Mouse (Mus musculus) heart, embryonic 12.5 days (tissue): ENCODE measurements around the gene Kdm2b. TPM values are rescaled to one million over a fixed set of nuclear protein-coding genes. Genes with fewer than 3 reads are reported as not detected.

Experiments
- ATAC-seq: fragments of 200-750 bp; cut with Nextera tagmentation; 2 replicates; pipeline ENCODE4 v1.8.0; 2017; ENCODE audit warnings: moderate TSS enrichment, moderate library complexity; ENCODE audit not compliant: insufficient number of reproducible peaks, low FRiP score
- H3K27ac ChIP-seq: fragments of 300-500 bp; sonication (generic); 2 replicates; pipeline ENCODE4 v1.5.1; 2016; ENCODE audit warnings: mild to moderate bottlenecking, moderate library complexity; ENCODE audit not compliant: poor library complexity, severe bottlenecking
- H3K27me3 ChIP-seq: fragments of 300-500 bp; sonication (generic); replicated peaks from 2 replicates; pipeline ENCODE4 v1.6.1; 2016; ENCODE audit warnings: mild to moderate bottlenecking, moderate library complexity
- H3K36me3 ChIP-seq: fragments of 300-500 bp; sonication (generic); 2 replicates; pipeline ENCODE4 v1.6.1; 2016; ENCODE audit warnings: mild to moderate bottlenecking, moderate library complexity
- H3K4me1 ChIP-seq: fragments of 300-500 bp; sonication (generic); replicated peaks from 2 replicates; pipeline ENCODE4 v1.6.1; 2016; ENCODE audit warnings: mild to moderate bottlenecking
- H3K4me2 ChIP-seq: fragments of 300-500 bp; sonication (generic); 2 replicates; pipeline ENCODE4 v1.6.1; 2016; ENCODE audit warnings: mild to moderate bottlenecking, moderate library complexity
- H3K4me3 ChIP-seq: fragments of 300-500 bp; sonication (generic); 2 replicates; pipeline ENCODE4 v1.5.1; 2016; ENCODE audit warnings: mild to moderate bottlenecking
- H3K9ac ChIP-seq: fragments of 300-500 bp; sonication (generic); 2 replicates; pipeline ENCODE4 v1.6.1; 2016; ENCODE audit warnings: mild to moderate bottlenecking, moderate library complexity
- H3K9me3 ChIP-seq: fragments of 300-500 bp; sonication (generic); replicated peaks from 2 replicates; pipeline ENCODE4 v1.6.1; 2016; ENCODE audit warnings: mild to moderate bottlenecking, moderate library complexity
- WGBS: fragments of 180-500 bp; shearing (Covaris S2); methylation state at CpG from one replicate; pipeline ENCODE4 v1.1.7; 2016; 5-methylcytosine and 5-hydroxymethylcytosine counted together
- polyA plus RNA-seq: library from polyadenylated mRNA; unstranded; fragments of >200 nt; fragmentation: Nextera tagmentation; extraction: Ambion mirVana; gene quantifications from 2 replicates; pipeline ENCODE4 v1.2.1, GENCODE M21; 2016

Kdm2b gene
- polyA plus RNA-seq, 1 experiment from 2014 or later = 39.8 TPM

DNA sequence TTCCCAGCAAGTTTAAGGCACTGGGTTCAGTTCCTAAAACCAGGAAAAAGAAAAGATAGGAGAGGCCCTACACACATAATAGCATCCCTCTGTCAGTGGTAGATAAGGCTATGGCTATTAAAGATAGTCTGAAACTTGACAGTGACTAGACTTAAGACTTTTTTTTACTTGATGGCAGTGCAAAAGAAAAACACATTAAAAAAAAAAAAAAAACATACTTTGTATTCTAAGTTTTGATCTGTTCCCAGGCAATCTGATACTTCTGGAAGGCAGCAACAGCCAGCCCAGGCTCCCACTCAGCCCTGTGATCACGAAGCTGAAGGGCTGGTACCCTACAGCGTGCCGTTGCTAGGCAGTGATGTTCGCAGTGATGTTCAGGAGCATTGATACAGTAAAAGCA lies 18.2 kb downstream of the Kdm2b start:
- Histone ChIP-seq H3K36me3 (peaks cover 4% of the 10 kb centered on the region; the same call in 1 of the 2 replicates), H3K27ac (no peak overlapping the region), H3K9ac (no peak overlapping the region), H3K9me3 (no peaks in the 10 kb centered on the region), H3K27me3 (no peaks in the 10 kb centered on the region), H3K4me2 (no peak overlapping the region), H3K4me3 (no peak overlapping the region), H3K4me1 (no peaks in the 10 kb centered on the region)
- ATAC-seq = no peak
- whole genome bisulfite sequencing = 82% methylated on average over 4 of the region's 4 CpGs

DNA sequence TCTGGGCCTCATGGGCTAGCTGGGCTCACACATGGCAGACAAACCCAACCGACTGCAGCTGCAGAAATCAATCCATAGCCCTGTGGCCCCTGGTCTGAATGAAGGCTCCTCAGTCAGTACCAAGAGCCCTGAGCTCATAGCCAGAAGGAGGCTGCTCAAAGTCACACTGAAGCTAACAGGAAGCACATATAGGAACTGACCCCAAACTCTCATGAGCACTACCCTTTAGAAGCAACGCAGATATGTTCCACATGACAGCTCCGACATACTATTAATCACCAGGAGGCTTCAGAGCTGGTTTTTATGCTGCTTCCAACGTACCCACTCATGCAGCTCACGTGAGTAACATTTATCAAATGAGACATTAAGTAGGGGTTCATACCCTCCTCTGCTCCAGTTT lies 19.6 kb downstream of the Kdm2b start:
- Histone ChIP-seq H3K4me3 (no peak overlapping the region), H3K27ac (no peak overlapping the region), H3K27me3 (no peaks in the 10 kb centered on the region), H3K9ac (no peak overlapping the region), H3K36me3 (no peaks in the 10 kb centered on the region), H3K4me1 (no peaks in the 10 kb centered on the region), H3K4me2 (no peak overlapping the region), H3K9me3 (no peaks in the 10 kb centered on the region)
- ATAC-seq = no peak
- 74% methylated on average over 5 of the region's 5 CpGs for WGBS

DNA sequence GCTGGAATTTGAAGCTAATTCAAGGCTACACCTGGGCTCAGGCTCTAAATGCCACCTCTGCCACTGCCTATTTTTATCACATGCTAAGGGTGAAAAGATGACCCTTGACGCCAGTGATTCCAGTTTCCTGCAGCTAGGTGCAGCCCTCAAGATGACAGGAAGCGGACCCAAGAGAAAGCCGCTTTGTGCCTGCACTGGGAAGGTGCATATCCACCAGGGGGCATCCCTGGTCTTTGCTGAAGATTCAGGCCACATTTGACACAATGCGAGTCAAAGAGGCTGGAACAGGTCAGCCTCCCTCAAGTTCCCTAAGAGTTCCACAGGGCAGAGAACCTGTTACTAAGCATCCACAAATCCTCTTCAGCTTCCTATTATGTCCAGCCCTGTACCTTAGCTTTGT lies 21.3 kb downstream of the Kdm2b start:
- no peak overlapping the region for H3K4me3 ChIP-seq
- H3K27ac ChIP-seq = no peak overlapping the region
- H3K36me3 ChIP-seq = no peaks in the 10 kb centered on the region
- H3K4me2 ChIP-seq = no peak overlapping the region
- H3K9ac ChIP-seq = no peak overlapping the region
- H3K9me3 ChIP-seq = no peaks in the 10 kb centered on the region
- no peaks in the 10 kb centered on the region for H3K4me1 ChIP-seq
- no peaks in the 10 kb centered on the region for H3K27me3 ChIP-seq
- WGBS = 26% methylated on average over 4 of the region's 4 CpGs
- 0 out of 2 replicates have a peak, but pooled peaks have one; percentile 51 for ATAC-seq

DNA sequence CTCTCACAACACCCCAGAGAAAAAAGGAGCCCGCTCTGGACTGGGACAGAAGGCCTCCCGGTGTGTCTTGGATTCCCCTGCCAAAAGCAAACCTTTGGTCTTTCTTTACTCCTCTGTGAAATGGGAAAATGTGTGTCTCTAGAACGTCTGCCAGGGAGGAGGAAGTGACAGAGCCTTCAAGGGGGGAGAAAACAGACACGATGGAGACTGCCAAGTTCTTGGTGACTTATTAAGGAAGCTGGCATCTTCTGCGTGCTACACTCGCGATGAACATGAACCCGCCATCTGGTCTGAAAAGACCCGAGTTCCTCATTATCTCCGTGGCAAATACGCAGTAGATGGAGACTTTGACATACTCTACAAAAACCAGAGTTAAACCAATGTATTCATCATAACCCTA lies 24.2 kb downstream of the Kdm2b start:
- Histone ChIP-seq H3K9ac (no peak overlapping the region), H3K4me2 (no peak overlapping the region), H3K4me1 (peaks cover 2% of the 10 kb centered on the region; the same call in 1 of the 2 replicates), H3K36me3 (peaks cover 7% of the 10 kb centered on the region; the same call in 1 of the 2 replicates), H3K27me3 (no peaks in the 10 kb centered on the region), H3K9me3 (no peaks in the 10 kb centered on the region), H3K4me3 (no peak overlapping the region), H3K27ac (no peak overlapping the region)
- no peak for ATAC-seq
- 86% methylated on average over 11 of the region's 11 CpGs for WGBS

DNA sequence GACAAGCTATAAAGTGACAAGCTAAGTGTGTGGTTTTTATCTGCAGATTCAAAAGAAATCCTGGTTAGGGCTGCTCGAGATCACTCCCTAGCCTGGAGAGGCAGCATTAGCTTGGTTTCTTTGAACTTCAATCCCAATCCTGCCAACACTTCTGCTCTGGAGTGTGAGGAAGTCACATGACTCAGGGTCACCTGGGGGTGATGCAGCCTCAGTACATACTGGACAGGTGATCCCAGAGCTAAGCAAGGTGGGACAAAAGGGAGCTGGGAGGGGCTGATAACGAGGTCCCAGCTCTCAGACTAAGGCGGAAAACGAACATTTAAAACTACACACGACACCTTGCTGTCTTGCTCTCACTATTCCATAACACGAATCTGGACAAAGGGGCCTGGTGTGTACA lies 24.8 kb downstream of the Kdm2b start:
- H3K9ac ChIP-seq = no peak overlapping the region
- no peak overlapping the region for H3K27ac ChIP-seq
- H3K9me3 ChIP-seq = no peaks in the 10 kb centered on the region
- peaks cover 7% of the 10 kb centered on the region; the same call in 1 of the 2 replicates for H3K36me3 ChIP-seq
- 80% methylated on average over 6 of the region's 6 CpGs for WGBS
- H3K4me2 ChIP-seq = no peak overlapping the region
- no peak overlapping the region for H3K4me3 ChIP-seq
- ATAC-seq = no peak
- H3K27me3 ChIP-seq = no peaks in the 10 kb centered on the region
- H3K4me1 ChIP-seq = peaks cover 2% of the 10 kb centered on the region; the same call in 1 of the 2 replicates

DNA sequence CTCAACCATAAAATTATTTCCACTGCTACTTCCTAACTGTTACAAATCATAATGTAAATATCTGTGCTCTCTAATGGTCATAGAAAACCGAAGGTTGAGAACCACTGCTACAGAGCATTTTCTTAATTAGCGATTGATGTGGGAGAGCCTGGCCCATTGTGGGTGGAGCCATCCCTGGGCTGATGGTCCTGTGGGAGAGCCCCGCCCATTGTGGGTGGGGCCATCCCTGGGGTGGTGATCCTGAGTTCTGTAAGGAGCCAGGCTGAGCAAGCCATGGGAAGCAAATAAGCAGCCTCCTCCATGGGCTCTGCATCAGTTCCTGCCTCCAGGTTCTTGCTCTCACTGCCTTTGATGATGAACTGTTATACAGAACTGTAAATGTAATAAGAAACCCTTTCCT lies 27.7 kb downstream of the Kdm2b start:
- H3K4me2 ChIP-seq = no peak overlapping the region
- peaks cover 2% of the 10 kb centered on the region; the same call in 1 of the 2 replicates for H3K4me1 ChIP-seq
- ATAC-seq = no peak
- no peaks in the 10 kb centered on the region for H3K9me3 ChIP-seq
- no peak overlapping the region for H3K27ac ChIP-seq
- H3K9ac ChIP-seq = no peak overlapping the region
- H3K4me3 ChIP-seq = no peak overlapping the region
- H3K36me3 ChIP-seq = peaks cover 7% of the 10 kb centered on the region
- H3K27me3 ChIP-seq = no peaks in the 10 kb centered on the region
- 54% methylated on average over 3 of the region's 3 CpGs for WGBS

DNA sequence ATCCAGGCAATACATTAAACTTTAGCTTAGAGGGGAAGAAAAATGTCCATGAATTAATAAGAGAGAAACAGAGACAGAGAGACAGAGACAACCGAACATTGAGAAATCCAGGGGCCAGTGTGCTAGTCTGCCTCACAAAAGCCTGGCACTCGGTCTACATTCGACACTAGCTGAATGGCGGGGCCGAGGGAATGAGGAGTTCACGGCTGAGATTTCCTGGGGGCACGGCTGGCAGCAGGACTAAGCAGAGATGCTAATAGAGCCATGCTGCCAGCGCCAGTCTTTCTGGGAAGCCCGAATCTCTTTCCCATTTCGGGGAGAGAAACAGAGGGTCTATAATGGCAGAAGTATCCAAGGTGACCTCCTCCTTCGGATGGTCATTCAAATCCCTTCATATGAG lies 30.2 kb downstream of the Kdm2b start:
- H3K4me3 ChIP-seq = no peak overlapping the region
- no peak overlapping the region for H3K9ac ChIP-seq
- no peaks in the 10 kb centered on the region for H3K9me3 ChIP-seq
- H3K27ac ChIP-seq = no peak overlapping the region
- no peak overlapping the region for H3K4me2 ChIP-seq
- peaks cover 4% of the 10 kb centered on the region; the same call in 1 of the 2 replicates for H3K27me3 ChIP-seq
- no peak for ATAC-seq
- peaks cover 7% of the 10 kb centered on the region for H3K36me3 ChIP-seq
- H3K4me1 ChIP-seq = peaks cover 6% of the 10 kb centered on the region; the same call in 1 of the 2 replicates
- WGBS = 88% methylated on average over 11 of the region's 11 CpGs

DNA sequence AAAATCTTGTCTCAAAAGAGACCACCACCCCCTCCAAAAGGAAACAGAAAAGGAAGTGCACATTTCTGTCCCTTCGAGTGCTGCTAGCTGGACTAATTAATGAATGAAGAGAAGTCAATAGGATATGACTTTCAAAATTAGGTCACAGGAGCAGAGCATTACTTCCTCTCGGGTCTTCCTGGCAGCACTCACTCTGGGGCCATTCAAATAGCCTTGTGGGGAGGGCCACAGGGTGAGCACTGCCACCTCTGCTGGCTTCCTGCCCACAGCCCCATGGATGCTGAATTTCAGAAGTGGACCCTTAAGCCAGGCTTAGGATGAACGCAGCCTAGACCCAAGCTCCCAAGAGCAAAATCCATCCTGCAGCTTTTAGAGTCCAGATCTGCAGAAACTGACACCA lies 33.6 kb downstream of the Kdm2b start:
- H3K9me3 ChIP-seq = no peaks in the 10 kb centered on the region
- no peak overlapping the region for H3K27ac ChIP-seq
- H3K4me2 ChIP-seq = no peak overlapping the region
- WGBS = 53% methylated on average over 3 of the region's 3 CpGs
- peaks cover 20% of the 10 kb centered on the region for H3K27me3 ChIP-seq
- no peak overlapping the region for H3K9ac ChIP-seq
- no peak for ATAC-seq
- peaks cover 17% of the 10 kb centered on the region for H3K4me1 ChIP-seq
- H3K4me3 ChIP-seq = no peak overlapping the region
- H3K36me3 ChIP-seq = peaks cover 6% of the 10 kb centered on the region

DNA sequence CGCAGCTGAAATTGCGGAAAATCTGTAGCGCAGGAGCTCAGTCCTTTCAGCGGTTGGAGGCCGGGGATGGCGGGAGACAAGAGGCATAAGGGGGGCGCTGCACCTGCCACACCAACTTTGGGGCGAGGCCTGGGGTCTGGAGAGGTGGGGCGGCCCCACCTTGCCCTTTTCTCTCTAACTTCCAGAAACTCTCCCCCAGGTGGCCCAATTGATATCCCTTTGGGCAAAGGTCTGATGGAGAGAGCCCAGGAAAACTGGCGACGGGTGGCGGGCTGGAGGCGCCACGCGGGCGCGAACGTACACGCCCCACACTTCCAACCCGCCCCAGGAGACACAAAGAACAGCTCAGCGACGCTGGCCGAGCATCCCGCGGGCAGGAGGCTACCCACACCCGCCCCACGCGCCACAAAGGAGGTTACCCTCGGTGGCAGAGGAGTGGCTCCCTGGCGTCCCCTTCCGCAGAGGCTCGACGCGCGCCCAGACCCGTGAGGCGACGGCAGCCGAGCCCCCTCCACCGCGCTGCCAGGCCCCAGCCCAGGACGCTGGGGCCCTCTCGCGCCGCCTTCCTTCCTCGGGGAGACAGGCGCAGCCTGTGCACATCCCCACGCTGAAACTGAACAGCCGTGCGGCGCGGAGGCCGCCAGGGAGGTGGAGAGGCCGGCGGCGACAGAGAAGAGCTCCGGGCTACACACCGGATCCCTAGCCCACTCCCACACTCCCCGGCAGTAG lies 37.5 kb downstream of the Kdm2b start:
- Histone ChIP-seq H3K27ac (peak overlapping the region; percentile 23), H3K9me3 (no peaks in the 10 kb centered on the region), H3K4me3 (peak overlapping the region; percentile 50), H3K36me3 (peaks cover 6% of the 10 kb centered on the region), H3K4me2 (peak overlapping the region; percentile 88), H3K9ac (peak overlapping the region; percentile 73), H3K27me3 (peaks cover 27% of the 10 kb centered on the region), H3K4me1 (peaks cover 27% of the 10 kb centered on the region)
- ATAC-seq = peak; percentile 27; the same call in 1 of the 2 replicates
- WGBS = 2% methylated on average over 58 of the region's 59 CpGs

DNA sequence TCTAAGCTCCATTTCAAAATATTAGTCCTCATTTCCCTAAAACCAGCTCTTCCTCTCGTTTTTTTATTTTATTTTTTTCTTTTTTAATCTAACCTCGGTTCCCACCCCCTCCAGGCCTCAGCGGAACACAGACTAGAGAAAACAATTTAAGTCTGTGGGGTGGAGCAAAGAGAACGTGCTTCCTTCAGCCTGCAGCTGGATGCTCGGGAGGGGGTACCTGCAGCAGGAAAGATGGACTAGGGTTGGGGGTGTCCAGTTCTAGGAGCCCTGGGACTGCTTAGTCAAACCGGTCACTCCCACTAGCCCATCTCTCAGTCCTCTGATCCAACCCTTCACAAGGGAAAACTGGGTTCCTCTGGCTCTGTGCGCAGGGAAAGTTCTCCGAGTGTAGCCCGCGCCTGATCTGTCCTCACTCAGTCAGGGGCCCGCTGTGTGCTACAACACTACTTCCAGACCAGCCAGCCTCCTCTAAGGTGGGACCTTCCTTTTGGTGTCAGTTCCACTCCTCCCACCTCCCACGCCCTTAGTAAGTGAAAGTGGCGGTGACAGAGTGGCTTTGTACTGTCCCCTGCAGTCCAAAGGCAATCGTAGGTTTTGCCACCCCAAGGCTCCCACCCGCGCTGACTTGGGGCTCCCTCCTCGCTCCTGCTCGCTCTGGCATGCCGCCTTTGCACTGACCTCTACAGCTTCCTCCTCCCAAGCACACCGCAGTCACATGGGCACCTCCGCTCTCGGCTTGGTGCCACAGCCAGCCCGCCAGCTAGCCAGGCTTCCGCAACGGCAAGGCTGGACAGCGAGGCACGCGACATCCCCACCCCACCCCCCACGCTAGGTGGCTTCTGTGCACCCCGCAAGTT lies 38.3 kb downstream of the Kdm2b start:
- Histone ChIP-seq H3K27me3 (peaks cover 27% of the 10 kb centered on the region), H3K36me3 (peaks cover 11% of the 10 kb centered on the region), H3K4me1 (peaks cover 27% of the 10 kb centered on the region), H3K27ac (peak overlapping the region; percentile 23), H3K4me2 (peak overlapping the region; percentile 88), H3K9me3 (no peaks in the 10 kb centered on the region), H3K4me3 (peak overlapping the region; percentile 50), H3K9ac (peak overlapping the region; percentile 73)
- peak; percentile 65 for ATAC-seq
- 5% methylated on average over 30 of the region's 30 CpGs for WGBS

DNA sequence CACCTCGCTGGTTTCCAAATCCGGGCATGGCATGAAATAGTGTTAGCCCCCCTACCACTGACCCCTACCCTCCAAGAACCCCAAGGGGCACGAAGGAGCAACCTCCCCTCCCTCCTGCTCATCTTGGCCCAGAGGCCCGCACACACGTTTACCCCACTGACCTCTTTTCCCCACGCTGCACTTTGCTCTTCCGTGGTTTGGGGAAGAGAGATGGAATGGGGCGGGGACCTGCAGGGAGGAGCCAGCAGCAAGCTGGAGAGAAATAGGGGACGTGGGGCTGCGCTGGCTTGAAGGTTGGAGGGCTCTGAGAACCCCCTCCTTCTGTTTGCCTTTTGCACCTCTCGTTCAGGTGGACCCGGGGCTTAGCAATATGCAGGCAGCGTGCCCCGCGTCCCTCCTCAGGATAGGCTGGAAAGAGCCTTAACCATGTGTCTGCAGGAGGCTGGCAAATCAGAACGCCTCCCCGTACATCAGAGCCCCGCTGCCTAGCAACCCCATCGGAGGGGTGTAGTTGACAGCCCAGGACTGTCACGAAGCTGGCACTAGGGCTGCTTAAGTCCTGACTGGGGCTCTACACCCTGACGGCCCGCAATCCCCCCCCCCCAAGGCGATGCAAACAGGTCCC lies 39.2 kb downstream of the Kdm2b start:
- peak overlapping the region; percentile 88 for H3K4me2 ChIP-seq
- H3K36me3 ChIP-seq = peaks cover 11% of the 10 kb centered on the region
- ATAC-seq = 0 out of 2 replicates have a peak, but pooled peaks have one; percentile 2
- 35% methylated on average over 23 of the region's 23 CpGs for WGBS
- no peaks in the 10 kb centered on the region for H3K9me3 ChIP-seq
- 0 out of 2 replicates have a peak overlapping the region, but pooled peaks have one; percentile 39 for H3K9ac ChIP-seq
- peaks cover 27% of the 10 kb centered on the region for H3K27me3 ChIP-seq
- peaks cover 24% of the 10 kb centered on the region for H3K4me1 ChIP-seq
- H3K27ac ChIP-seq = no peak overlapping the region
- peak overlapping the region; percentile 50 for H3K4me3 ChIP-seq
